ENCODE assay signal across 9 mouse cellular contexts in genomic region chr3:96728634-96729402, GRCm38 (mm10). TPM values are rescaled to one million over a fixed set of nuclear protein-coding genes. Genes with fewer than 3 reads are reported as not detected.
DNase-seq lines count a peak whose midpoint lies in the region; ATAC-seq and TF ChIP-seq lines count a peak whose summit lies in the region.
"Had no signal": no experiment of that assay in that cellular context is flagged by ENCODE, and none has a peak within 500 bp of the region (broad histone marks: within the 10 kb centered on the region; RNA-seq: fewer than 3 reads in every experiment).

No protein-coding gene starts in this region.

- ATAC-seq in heart, embryonic 11.5 days (replicated peaks; ENCODE audit: insufficient number of reproducible peaks, low FRiP score, low TSS enrichment): no peak
- no peak for ATAC-seq in forebrain, embryonic 11.5 days (replicated peaks; ENCODE audit: low FRiP score)
- no peak for ATAC-seq in liver, embryonic 13.5 days (ENCODE audit: low read depth)

- in situ Hi-C loops in CH12.LX (cut with MboI; ENCODE audit: low pct_ligation_motif_present, low pct_unique_long_range_greater_than_20kb, low sequenced_read_pairs): no loop called here

- no peak for TF ChIP-seq EP300 in CH12.LX (IDR thresholded peaks at IDR 0.05; ENCODE audit: low read length)

- DNase-seq in heart, adult 8-10 months (ENCODE audit: low spot score): no peak
- no peak for DNase-seq in CH12.LX (ENCODE audit: extremely low read depth)
- no peak for DNase-seq in forebrain, embryonic 11.5 days (ENCODE audit: low spot score)
- DNase-seq in liver, embryonic 13.5 days: no peak
- DNase-seq in right cerebral cortex, adult 18-20 months: no peak
- no peak for DNase-seq in adrenal gland, postnatal 4 days (ENCODE audit: low spot score in 2 of 2)
- no peak for DNase-seq in cerebellum, adult 9-10 months

- no peaks in the 10 kb centered on the region for H3K36me3 ChIP-seq in heart, embryonic 11.5 days (ENCODE audit: control insufficient read depth, insufficient read depth, low read length)
- peaks cover 5 to 25% of the 10 kb centered on the region in 2 experiments for H3K36me3 ChIP-seq in CH12.LX (replicated peaks in 1 of 2; ENCODE audit: control insufficient read depth in 1 of 2, insufficient read depth in 1 of 2, low read length in 1 of 2)
- H3K36me3 ChIP-seq in forebrain, embryonic 11.5 days (ENCODE audit: control insufficient read depth, insufficient read depth, low read length): no peaks in the 10 kb centered on the region
- peaks cover 11% of the 10 kb centered on the region for H3K36me3 ChIP-seq in liver, embryonic 13.5 days

- H3K4me2 ChIP-seq in heart, embryonic 11.5 days: peak overlapping the region; percentile 76
- H3K4me2 ChIP-seq in CH12.LX (ENCODE audit: insufficient read depth, low read depth, poor library complexity, severe bottlenecking): peak overlapping the region; percentile 99
- H3K4me2 ChIP-seq in forebrain, embryonic 11.5 days (ENCODE audit: low read depth, low read length, severe bottlenecking): peak overlapping the region; percentile 58
- peak overlapping the region; percentile 87 for H3K4me2 ChIP-seq in liver, embryonic 13.5 days

- WGBS in heart, embryonic 11.5 days (ENCODE audit: insufficient replicate concordance): 51% methylated on average over 7 of the region's 7 CpGs
- WGBS in forebrain, embryonic 11.5 days: 47% methylated on average over 7 of the region's 7 CpGs
- WGBS in liver, embryonic 13.5 days (ENCODE audit: insufficient replicate concordance): 50% methylated on average over 7 of the region's 7 CpGs

- H3K27me3 ChIP-seq in heart, embryonic 11.5 days (ENCODE audit: control insufficient read depth, insufficient read depth, low read length): no peaks in the 10 kb centered on the region
- H3K27me3 ChIP-seq in CH12.LX (replicated peaks): no peaks in the 10 kb centered on the region
- no peaks in the 10 kb centered on the region for H3K27me3 ChIP-seq in forebrain, embryonic 11.5 days (ENCODE audit: control insufficient read depth, insufficient read depth, low read length)
- no peaks in the 10 kb centered on the region for H3K27me3 ChIP-seq in liver, embryonic 13.5 days
- H3K27me3 ChIP-seq: Patski had no signal

- dilution Hi-C loops in CH12.LX (cut with MboI; ENCODE audit: extremely low pct_ligation_motif_present, extremely low pct_unique_long_range_greater_than_20kb, low sequenced_read_pairs): no loop called here

- peak overlapping the region; percentile 92 for H3K9ac ChIP-seq in heart, embryonic 11.5 days (ENCODE audit: low read depth, low read length)
- peak overlapping the region; percentile 98 for H3K9ac ChIP-seq in CH12.LX (ENCODE audit: insufficient read depth, low read depth)
- H3K9ac ChIP-seq in forebrain, embryonic 11.5 days (ENCODE audit: low read length): peak overlapping the region; percentile 68
- H3K9ac ChIP-seq in liver, embryonic 13.5 days: peak overlapping the region; percentile 94

- peak overlapping the region; percentile 92 for H3K4me3 ChIP-seq in heart, embryonic 11.5 days (ENCODE audit: low read depth, low read length)
- peak overlapping the region; percentile 82 to 96 (median 91) for H3K4me3 ChIP-seq in CH12.LX (replicated peaks in 1 of 3; ENCODE audit: low read depth in 2 of 3, low read length in 2 of 3, poor library complexity in 1 of 3)
- peak overlapping the region; percentile 90 for H3K4me3 ChIP-seq in forebrain, embryonic 11.5 days (ENCODE audit: low read depth, low read length)
- H3K4me3 ChIP-seq in liver, embryonic 13.5 days (replicated peaks): peak overlapping the region; percentile 96

- no peaks in the 10 kb centered on the region for H3K9me3 ChIP-seq in heart, embryonic 11.5 days (replicated peaks; ENCODE audit: control insufficient read depth, low read length)
- H3K9me3 ChIP-seq in CH12.LX (replicated peaks; ENCODE audit: low read length): no peaks in the 10 kb centered on the region
- H3K9me3 ChIP-seq in forebrain, embryonic 11.5 days (ENCODE audit: control insufficient read depth, low read length): no peaks in the 10 kb centered on the region
- H3K9me3 ChIP-seq in liver, embryonic 13.5 days (replicated peaks): no peaks in the 10 kb centered on the region

- H3K79me2 ChIP-seq in CH12.LX (replicated peaks; ENCODE audit: control insufficient read depth, extremely low read depth, insufficient read depth, poor library complexity, severe bottlenecking): peaks cover 62% of the 10 kb centered on the region

- peak overlapping the region; percentile 78; the same call in 1 of the 2 replicates for H3K27ac ChIP-seq in heart, embryonic 11.5 days (ENCODE audit: low read depth, low read length)
- H3K27ac ChIP-seq in CH12.LX (ENCODE audit: insufficient read depth, low read depth): no peak overlapping the region
- no peak overlapping the region for H3K27ac ChIP-seq in forebrain, embryonic 11.5 days (ENCODE audit: low read depth, low read length)
- H3K27ac ChIP-seq in liver, embryonic 13.5 days: peak overlapping the region; percentile 90

- no peak for TF ChIP-seq RAD21 in CH12.LX (IDR thresholded peaks at IDR 0.05; ENCODE audit: low read depth, low read length)

- no peak for TF ChIP-seq POLR2A in CH12.LX (IDR thresholded peaks at IDR 0.05; ENCODE audit: low read depth, low read length)

- no peak for TF ChIP-seq CTCF in CH12.LX (conservative IDR thresholded peaks at IDR 0.05 in 1 of 2, IDR thresholded peaks at IDR 0.05 in 1 of 2; ENCODE audit: low read depth in 2 of 2, low read length in 2 of 2)

- H3K4me1 ChIP-seq in heart, embryonic 11.5 days (ENCODE audit: control insufficient read depth, insufficient read depth, low read length): peaks cover 25% of the 10 kb centered on the region
- peaks cover 7 to 45% of the 10 kb centered on the region in 2 experiments for H3K4me1 ChIP-seq in CH12.LX (ENCODE audit: control insufficient read depth in 1 of 2, insufficient read depth in 2 of 2)
- peaks cover 9% of the 10 kb centered on the region; the same call in 1 of the 2 replicates for H3K4me1 ChIP-seq in forebrain, embryonic 11.5 days (replicated peaks; ENCODE audit: control insufficient read depth, insufficient read depth, low read length)
- peaks cover 42% of the 10 kb centered on the region for H3K4me1 ChIP-seq in liver, embryonic 13.5 days (replicated peaks)

TF ChIP-seq in CH12.LX, 34 proteins besides CTCF, POLR2A, EP300 and RAD21:
- TF ChIP-seq HCFC1 (IDR thresholded peaks at IDR 0.05; ENCODE audit: low read depth, low read length): no peak
- no peak for TF ChIP-seq RCOR1 (conservative IDR thresholded peaks at IDR 0.05; ENCODE audit: low read depth, low read length)
- TF ChIP-seq MXI1 (IDR thresholded peaks at IDR 0.05; ENCODE audit: low read depth, low read length): peak; percentile 51; the same call in 1 of the 2 replicates

RNA-seq across cellular contexts. Expression of gene Rnf115, which starts 1.4 kb away (rescaled TPM):
- polyA plus RNA-seq in heart, embryonic 11.5 days (2014; fragmentation: Nextera tagmentation; extraction: Ambion mirVana): 53.9 and 56.1 TPM in 2 replicates
- 10 to 100 TPM; 21.5 to 32.5 (median 27.8) TPM for total RNA-seq in heart, adult 8-10 months (2022)
- total RNA-seq in CH12.LX (2012; rRNA removed) (25.8 and 28.5 TPM in 2 replicates), CH12.LX (2014; rRNA removed) (79.3 and 83.5 TPM in 2 replicates)
- 61.1 and 64.7 TPM in 2 replicates for polyA plus RNA-seq in CH12.LX (2012; ENCODE audit: insufficient read length, low read depth)
- polyA plus RNA-seq in forebrain, embryonic 11.5 days (2014; fragmentation: Nextera tagmentation; extraction: Ambion mirVana): 84.8 and 95.3 TPM in 2 replicates
- 29.7 and 36.5 TPM in 2 replicates for polyA plus RNA-seq in liver, embryonic 13.5 days (2015; fragmentation: Nextera tagmentation; extraction: Ambion mirVana)
- total RNA-seq in adrenal gland, postnatal 4 days (2021): 10 to 100 TPM; 37.0 to 39.7 TPM

RNA-seq across cellular contexts. Expression of gene Polr3c, which starts 1.4 kb away (rescaled TPM):
- 31.4 and 32.7 TPM in 2 replicates for polyA plus RNA-seq in heart, embryonic 11.5 days (2014; fragmentation: Nextera tagmentation; extraction: Ambion mirVana)
- total RNA-seq in heart, adult 8-10 months (2022): 10 to 100 TPM; 22.8 to 25.7 (median 24.0) TPM
- total RNA-seq in CH12.LX (2012; rRNA removed) (31.6 and 34.5 TPM in 2 replicates), CH12.LX (2014; rRNA removed) (14.6 and 18.1 TPM in 2 replicates)
- polyA plus RNA-seq in CH12.LX (2012; ENCODE audit: insufficient read length, low read depth): 78.3 and 79.5 TPM in 2 replicates
- 41.9 and 44.1 TPM in 2 replicates for polyA plus RNA-seq in forebrain, embryonic 11.5 days (2014; fragmentation: Nextera tagmentation; extraction: Ambion mirVana)
- 25.5 and 27.6 TPM in 2 replicates for polyA plus RNA-seq in liver, embryonic 13.5 days (2015; fragmentation: Nextera tagmentation; extraction: Ambion mirVana)
- 10 to 100 TPM; 39.5 to 43.4 TPM for total RNA-seq in adrenal gland, postnatal 4 days (2021)

RNA-seq across cellular contexts. Expression of gene Nudt17, which starts 20.5 kb away (rescaled TPM):
- polyA plus RNA-seq in heart, embryonic 11.5 days (2014; fragmentation: Nextera tagmentation; extraction: Ambion mirVana): 7.4 and 9.3 TPM in 2 replicates
- 1 to 10 TPM; 2.9 to 4.0 (median 3.2) TPM for total RNA-seq in heart, adult 8-10 months (2022)
- total RNA-seq in CH12.LX (2012; rRNA removed) (0.84 and 1.0 TPM in 2 replicates), CH12.LX (2014; rRNA removed) (0.21 and 0.39 TPM in 2 replicates)
- 1.1 and 1.9 TPM in 2 replicates for polyA plus RNA-seq in CH12.LX (2012; ENCODE audit: insufficient read length, low read depth)
- 11.8 and 12.8 TPM in 2 replicates for polyA plus RNA-seq in forebrain, embryonic 11.5 days (2014; fragmentation: Nextera tagmentation; extraction: Ambion mirVana)
- 0.94 and 1.0 TPM in 2 replicates for polyA plus RNA-seq in liver, embryonic 13.5 days (2015; fragmentation: Nextera tagmentation; extraction: Ambion mirVana)
- total RNA-seq in adrenal gland, postnatal 4 days (2021): 1 to 10 TPM; 2.7 to 3.6 TPM

RNA-seq across cellular contexts. Expression of gene Pias3, which starts 32.6 kb away (rescaled TPM):
- polyA plus RNA-seq in heart, embryonic 11.5 days (2014; fragmentation: Nextera tagmentation; extraction: Ambion mirVana): 26.9 and 30.2 TPM in 2 replicates
- total RNA-seq in heart, adult 8-10 months (2022): 10 to 100 TPM; 12.6 to 15.1 (median 14.5) TPM
- total RNA-seq in CH12.LX (2012; rRNA removed) (10.2 and 13.1 TPM in 2 replicates), CH12.LX (2014; rRNA removed) (5.9 and 6.3 TPM in 2 replicates)
- 20.2 and 21.4 TPM in 2 replicates for polyA plus RNA-seq in CH12.LX (2012; ENCODE audit: insufficient read length, low read depth)
- polyA plus RNA-seq in forebrain, embryonic 11.5 days (2014; fragmentation: Nextera tagmentation; extraction: Ambion mirVana): 40.2 and 45.2 TPM in 2 replicates
- polyA plus RNA-seq in liver, embryonic 13.5 days (2015; fragmentation: Nextera tagmentation; extraction: Ambion mirVana): 6.1 and 8.5 TPM in 2 replicates
- 10 to 100 TPM; 50.1 to 55.1 TPM for total RNA-seq in adrenal gland, postnatal 4 days (2021)

RNA-seq across cellular contexts. Expression of gene Ankrd35, which starts 58.9 kb away (rescaled TPM):
- 0.15 and 0.33 TPM in 2 replicates for polyA plus RNA-seq in heart, embryonic 11.5 days (2014; fragmentation: Nextera tagmentation; extraction: Ambion mirVana)
- total RNA-seq in heart, adult 8-10 months (2022): 1 to 10 TPM in 3 of 4 experiments, under 1 TPM in 1; 0.57 to 2.1 (median 1.6) TPM
- 6.5 and 11.2 TPM in 2 replicates for total RNA-seq in CH12.LX (2012; rRNA removed)
- 0.51 and 0.78 TPM in 2 replicates for total RNA-seq in CH12.LX (2014; rRNA removed)
- 1.9 and 2.5 TPM in 2 replicates for polyA plus RNA-seq in CH12.LX (2012; ENCODE audit: insufficient read length, low read depth)
- 0.27 and 0.37 TPM in 2 replicates for polyA plus RNA-seq in forebrain, embryonic 11.5 days (2014; fragmentation: Nextera tagmentation; extraction: Ambion mirVana)
- polyA plus RNA-seq in liver, embryonic 13.5 days (2015; fragmentation: Nextera tagmentation; extraction: Ambion mirVana): 0.38 and 0.59 TPM in 2 replicates
- 1 to 10 TPM; 2.7 to 3.3 TPM for total RNA-seq in adrenal gland, postnatal 4 days (2021)

Comparison
In these comparisons a context has a peak if more than half of its experiments do, and no peak if none do; other contexts are left out.
1. H3K27ac ChIP-seq: peak in heart, embryonic 11.5 days (single experiment) and liver, embryonic 13.5 days (single experiment); none in CH12.LX (single experiment) and forebrain, embryonic 11.5 days (single experiment).
2. Peak in every context shown above with its lines, with median percentiles within 50 percentile points of each other: H3K4me2 ChIP-seq, H3K4me3 ChIP-seq and H3K9ac ChIP-seq.